Mouse (Mus musculus) heart, adult 8-10 months (tissue): Measurements from ENCODE around the gene Tapbp. TPM values are rescaled to one million over a fixed set of nuclear protein-coding genes. Genes with fewer than 3 reads are reported as not detected.

Experiments used
- DNase-seq: peaks from one replicate; pipeline ENCODE4 v3.0.0; 2022; ENCODE audit warnings: low spot score
- microRNA-seq: library from miRNA; unstranded; fragments of <30 nt; microRNA quantifications from one replicate; pipeline ENCODE4 v1.2.0, GENCODE M21; 2022
- total RNA-seq, 4 experiments: library from RNA; stranded (reverse); gene quantifications; 2 replicates each; pipeline ENCODE4 v1.2.4; 2022

Gene Tapbp
- total RNA-seq, 4 experiments from 2014 or later = 96.8 to 113 (median 105) TPM

DNA sequence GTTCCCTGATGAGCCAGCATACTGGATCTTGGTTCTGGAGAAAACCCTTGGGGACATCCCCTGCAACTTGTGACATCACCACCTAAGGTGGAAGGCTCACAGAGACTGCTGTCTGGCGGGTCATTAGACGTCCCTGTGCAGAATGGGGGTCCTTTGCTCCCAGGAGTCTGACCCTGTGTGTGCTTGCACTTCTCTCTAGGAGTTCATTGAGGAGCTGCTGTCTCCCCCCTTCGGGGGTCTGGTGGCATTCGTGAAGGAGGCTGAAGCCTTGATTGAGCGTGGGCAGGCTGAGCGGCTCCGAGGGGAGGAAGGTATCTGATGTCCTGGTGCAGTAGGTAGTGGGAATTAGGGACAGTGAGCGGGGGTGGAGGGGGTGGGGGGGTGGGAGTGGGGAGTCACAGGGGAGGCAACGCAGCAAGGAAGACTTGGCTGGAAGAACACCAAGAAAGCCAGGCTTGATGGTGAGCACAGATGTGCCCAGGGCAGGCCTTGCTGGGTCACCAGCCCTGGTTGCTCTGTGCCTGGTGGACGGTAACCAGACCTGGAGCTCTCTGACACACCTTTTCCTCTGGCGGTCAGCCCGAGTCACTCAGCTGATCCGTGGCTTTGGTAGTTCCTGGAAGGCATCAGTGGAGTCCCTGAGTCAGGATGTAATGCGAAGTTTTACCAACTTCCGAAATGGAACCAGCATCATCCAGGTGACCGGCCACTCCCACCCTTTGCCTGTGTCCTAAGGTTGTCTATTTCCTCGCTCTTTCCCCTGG, 49.6 kb downstream of the Tapbp start:
- DNase-seq = no peak

DNA sequence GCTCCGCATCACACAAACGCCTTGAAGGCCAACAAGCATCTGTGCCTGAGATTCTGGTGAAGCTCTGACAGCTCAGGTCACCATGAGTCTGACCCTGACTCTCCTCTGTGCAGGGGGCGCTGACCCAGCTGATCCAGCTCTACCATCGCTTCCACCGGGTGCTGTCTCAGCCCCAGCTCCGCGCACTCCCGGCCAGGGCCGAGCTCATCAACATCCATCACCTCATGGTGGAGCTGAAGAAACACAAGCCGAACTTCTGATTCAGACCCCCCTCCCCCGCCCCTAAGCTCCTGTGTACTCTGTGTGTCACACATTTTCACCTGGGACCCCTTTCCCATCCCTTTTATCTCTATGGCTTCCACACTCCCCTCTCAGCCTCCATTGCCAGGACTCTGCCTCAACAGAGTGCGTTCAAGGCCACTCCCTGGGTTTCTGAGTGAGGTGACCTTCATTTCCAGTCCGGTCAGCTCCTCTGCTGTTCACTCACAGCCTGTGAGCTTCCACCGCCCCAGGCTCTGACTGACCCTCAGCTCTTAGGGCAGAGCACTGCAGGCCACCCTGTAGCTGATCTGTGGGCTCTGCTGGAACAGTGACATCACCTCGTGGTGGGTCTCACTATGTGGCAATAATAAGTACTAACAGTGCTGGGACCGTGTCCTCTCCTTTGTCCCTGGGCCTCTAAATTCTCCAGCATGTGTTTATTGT, 50.3 kb downstream of the Tapbp start:
- no peak for DNase-seq

DNA sequence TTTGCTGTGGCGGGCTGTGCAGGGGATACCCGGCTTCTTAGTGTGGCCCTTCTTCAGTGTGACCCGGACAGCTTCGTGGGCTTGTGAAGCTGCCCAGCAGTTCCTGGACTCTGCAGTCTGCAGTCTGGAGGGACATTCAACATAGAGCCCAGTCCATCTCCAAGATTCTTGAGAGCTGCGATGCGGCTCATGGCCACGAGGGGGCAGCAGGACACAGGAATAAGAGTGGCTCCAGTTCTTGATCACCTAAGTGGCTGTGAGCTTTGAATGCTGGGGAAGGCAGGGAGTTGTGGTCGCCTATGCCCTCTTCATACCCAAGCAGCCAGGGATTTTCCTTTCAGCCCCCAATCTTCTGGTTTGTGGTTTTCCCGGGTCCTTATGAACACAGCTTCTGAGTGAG, 52.8 kb downstream of the Tapbp start:
- peak; percentile 77 for DNase-seq

DNA sequence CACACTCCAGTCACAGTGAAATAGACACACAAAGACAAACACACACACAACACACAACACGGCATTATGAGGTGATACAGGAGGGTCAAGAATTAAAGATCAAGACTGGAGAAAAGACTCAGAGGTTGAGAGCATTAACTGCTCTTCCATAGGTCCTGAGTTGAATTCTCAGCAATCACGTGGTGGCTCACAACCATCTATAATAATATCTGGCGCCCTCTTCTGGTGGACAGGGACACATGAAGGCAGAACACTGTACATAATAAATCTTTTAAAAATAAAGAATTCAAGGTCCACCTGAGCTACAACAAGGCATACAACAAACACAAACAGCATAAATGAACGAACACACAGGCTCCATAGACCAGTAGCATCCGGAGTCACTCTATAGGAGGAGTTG, 53.2 kb downstream of the Tapbp start:
- no peak for DNase-seq

DNA sequence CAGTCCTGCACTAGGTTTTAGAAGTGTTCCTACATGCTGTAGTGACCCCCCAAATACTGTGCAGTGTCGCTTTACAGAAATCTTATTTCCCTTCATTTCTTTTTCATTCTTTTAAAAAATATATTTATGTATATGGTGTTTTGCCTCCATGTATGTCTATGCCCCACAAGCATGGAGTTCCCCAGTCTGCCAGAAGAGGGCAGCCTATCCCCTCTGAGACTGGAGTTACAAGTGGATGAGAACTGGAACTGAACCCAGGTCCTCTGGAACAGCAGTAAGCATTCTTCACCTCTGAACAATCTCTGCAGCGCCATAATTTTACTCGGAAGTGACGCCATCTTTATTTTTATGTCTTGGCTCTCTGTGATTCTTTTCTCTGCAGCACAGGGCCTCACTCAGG, 53.7 kb downstream of the Tapbp start:
- no peak for DNase-seq

DNA sequence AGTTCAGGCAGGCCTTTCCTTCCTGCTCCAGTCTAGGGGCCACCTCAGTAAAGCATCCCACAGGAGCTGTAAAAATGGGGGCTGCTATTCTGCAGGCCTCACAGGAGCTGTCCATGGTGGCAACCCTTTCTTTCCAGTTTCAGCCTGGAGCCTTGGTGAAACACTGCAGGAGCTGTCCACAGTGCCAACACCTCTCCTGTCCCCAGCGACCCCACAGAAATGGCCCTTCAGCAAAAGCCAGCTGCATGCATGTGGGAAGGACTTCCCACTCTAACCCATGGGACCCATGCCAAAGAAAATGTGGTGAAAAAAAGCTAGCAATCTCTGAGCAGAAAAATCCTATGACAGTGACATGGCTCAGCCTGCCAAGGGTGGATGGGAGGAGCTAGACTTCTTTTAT, 57.0 kb downstream of the Tapbp start:
- DNase-seq = no peak

DNA sequence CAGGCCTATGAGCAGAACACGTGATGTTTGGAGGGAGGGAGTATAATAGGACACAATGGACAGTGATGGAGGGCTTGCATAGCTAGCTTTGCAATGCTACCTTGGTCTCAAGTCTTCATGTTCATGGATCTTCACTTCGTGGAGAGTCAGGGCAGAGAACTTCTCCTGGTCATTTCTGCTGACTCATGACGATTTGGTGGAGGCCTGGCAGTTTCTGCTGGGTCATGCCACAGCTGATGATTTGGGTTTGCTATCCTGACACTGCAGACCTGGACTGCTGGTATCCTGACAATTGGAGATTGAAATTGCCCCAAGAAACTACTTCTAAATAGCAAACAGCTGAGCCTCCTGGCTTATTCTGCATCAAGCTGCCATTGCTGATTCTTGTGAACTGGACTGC, 57.9 kb downstream of the Tapbp start:
- DNase-seq = no peak

DNA sequence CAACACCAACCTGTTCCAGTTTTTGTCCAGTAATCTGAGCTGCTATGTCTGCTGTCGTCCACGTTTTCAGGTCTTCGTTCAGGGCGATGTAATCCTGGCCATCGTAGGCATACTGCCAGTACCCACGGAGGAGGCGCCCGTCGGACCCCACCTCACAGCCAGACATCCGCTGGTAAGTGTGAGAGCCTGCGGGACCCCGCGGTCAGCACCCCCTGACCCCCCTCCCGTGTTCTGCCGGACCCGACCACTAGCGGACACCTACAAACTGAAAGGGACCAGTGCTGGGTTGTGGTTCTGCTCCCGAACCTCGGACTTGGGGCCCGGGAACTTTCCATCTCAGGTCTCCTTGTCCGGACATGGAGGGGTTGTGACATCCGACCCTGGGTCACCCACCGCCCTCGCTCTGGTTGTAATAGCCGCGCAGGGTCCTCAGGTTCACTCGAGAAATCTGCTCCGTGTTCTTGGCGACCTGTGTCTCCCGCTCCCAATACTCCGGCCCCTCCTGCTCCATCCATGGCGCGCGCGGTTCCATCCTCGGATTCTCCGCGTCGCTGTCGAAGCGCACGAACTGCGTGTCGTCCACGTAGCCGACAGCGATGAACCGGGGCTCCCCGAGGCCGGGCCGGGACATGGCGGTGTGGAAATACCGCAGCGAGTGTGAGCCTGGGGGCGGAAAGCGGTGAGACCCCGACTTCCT, 62.3 kb downstream of the Tapbp start:
- DNase-seq = no peak

DNA sequence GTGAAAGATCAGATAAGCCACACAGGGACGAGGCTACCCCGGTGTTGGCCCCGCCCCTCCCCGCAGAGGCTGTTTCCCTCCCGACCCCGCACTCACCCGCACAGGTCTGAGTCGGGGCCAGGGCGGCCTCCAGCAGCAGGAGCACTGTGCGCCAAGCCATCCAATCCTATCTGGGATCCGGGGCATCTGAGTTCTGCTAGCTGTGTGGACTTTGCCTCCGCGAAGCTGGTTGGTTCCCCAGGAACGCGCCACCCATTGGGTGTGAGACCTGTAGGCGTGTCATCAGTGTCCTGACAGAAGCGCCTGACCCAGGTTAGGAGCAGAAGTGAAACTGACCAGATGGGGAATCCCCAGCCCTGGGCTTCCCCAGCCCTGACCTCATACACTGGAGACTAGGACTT, 62.9 kb downstream of the Tapbp start:
- peak; percentile 90 for DNase-seq

Small RNA genes lying within 50 kb of the gene (microRNA-seq; reads per million reads assigned to microRNA genes)
- gene Gm27740 = not detected

Other genes starting within 250 kb of the Tapbp start
- 10 to 100 TPM; 76.0 to 96.9 (median 84.0) TPM for gene Hnrnpm, start 229.0 kb upstream of the Tapbp start, total RNA-seq
- gene March2, start 197.2 kb upstream of the Tapbp start, total RNA-seq = 100 to 1,000 TPM; 126 to 160 (median 136) TPM
- 100 to 1,000 TPM; 248 to 275 (median 267) TPM for gene Rab11b, start 155.4 kb upstream of the Tapbp start, total RNA-seq
- gene Angptl4, start 134.1 kb upstream of the Tapbp start, total RNA-seq = 1 to 10 TPM; 2.9 to 9.8 (median 8.3) TPM
- 10 to 100 TPM; 44.4 to 64.9 (median 51.3) TPM for gene Kank3, start 105.4 kb upstream of the Tapbp start, total RNA-seq
- 100 to 1,000 TPM; 691 to 822 (median 750) TPM for gene Rps28, start 91.3 kb upstream of the Tapbp start, total RNA-seq
- gene Ndufa7, start 91.3 kb upstream of the Tapbp start, total RNA-seq = 100 to 1,000 TPM; 676 to 749 (median 700) TPM
- 10 to 100 TPM; 28.9 to 33.6 (median 33.2) TPM for gene Cd320, start 72.8 kb upstream of the Tapbp start, total RNA-seq
- not detected for gene Gm7029, start 42.1 kb upstream of the Tapbp start, total RNA-seq
- gene Kifc1, start 25.2 kb upstream of the Tapbp start, total RNA-seq = 1 to 10 TPM in 1 of 4 experiments, under 1 TPM in 3; 0.31 to 1.9 (median 0.51) TPM
- not detected for gene Platr17, start 10.8 kb upstream of the Tapbp start, total RNA-seq
- 10 to 100 TPM; 11.5 to 16.2 (median 13.7) TPM for gene Daxx, start 6.5 kb upstream of the Tapbp start, total RNA-seq
- gene Zbtb22, start within 50 bp of the Tapbp start, total RNA-seq = 10 to 100 TPM; 18.1 to 21.0 (median 19.3) TPM
- 10 to 100 TPM; 29.8 to 35.1 (median 34.1) TPM for gene Rgl2, start 13.6 kb downstream of the Tapbp start, total RNA-seq
- gene Pfdn6, start 24.4 kb downstream of the Tapbp start, total RNA-seq = 10 to 100 TPM; 62.7 to 82.9 (median 71.1) TPM
- gene Wdr46, start 24.8 kb downstream of the Tapbp start, total RNA-seq = 10 to 100 TPM; 10.1 to 12.8 (median 11.6) TPM
- gene B3galt4, start 35.6 kb downstream of the Tapbp start, total RNA-seq = 1 to 10 TPM in 3 of 4 experiments, under 1 TPM in 1; 0.89 to 2.6 (median 1.6) TPM
- gene Vps52, start 39.9 kb downstream of the Tapbp start, total RNA-seq = 10 to 100 TPM; 35.6 to 45.0 (median 41.6) TPM
- 100 to 1,000 TPM; 373 to 430 (median 408) TPM for gene Rps18, start 40.1 kb downstream of the Tapbp start, total RNA-seq
- gene H2-K1, start 84.4 kb downstream of the Tapbp start, total RNA-seq = 100 to 1,000 TPM; 111 to 163 (median 123) TPM
- 10 to 100 TPM; 11.9 to 18.1 (median 14.1) TPM for gene Ring1, start 108.8 kb downstream of the Tapbp start, total RNA-seq
- gene H2-Ke6, start 112.2 kb downstream of the Tapbp start, total RNA-seq = 100 to 1,000 TPM; 134 to 149 (median 137) TPM
- gene Slc39a7, start 115.8 kb downstream of the Tapbp start, total RNA-seq = 10 to 100 TPM; 64.1 to 79.1 (median 73.2) TPM
- gene Rxrb, start 115.9 kb downstream of the Tapbp start, total RNA-seq = 10 to 100 TPM; 33.4 to 46.3 (median 42.3) TPM
- 1 to 10 TPM in 3 of 4 experiments, under 1 TPM in 1; 0.87 to 1.3 (median 1.2) TPM for gene Col11a2, start 123.5 kb downstream of the Tapbp start, total RNA-seq
- gene H2-Oa, start 176.4 kb downstream of the Tapbp start, total RNA-seq = under 1 TPM in 2 of 4 experiments, not detected in 2; 0.25 to 0.28 TPM
- 1 to 10 TPM; 2.2 to 3.9 (median 3.7) TPM for gene H2-DMa, start 203.6 kb downstream of the Tapbp start, total RNA-seq
- 10 to 100 TPM; 61.0 to 75.7 (median 69.8) TPM for gene Brd2, start 206.7 kb downstream of the Tapbp start, total RNA-seq
- gene H2-DMb2, start 227.4 kb downstream of the Tapbp start, total RNA-seq = 1 to 10 TPM in 2 of 4 experiments, under 1 TPM in 2; 0.65 to 1.1 (median 0.97) TPM
- 1 to 10 TPM; 1.8 to 3.0 (median 2.4) TPM for gene H2-DMb1, start 237.2 kb downstream of the Tapbp start, total RNA-seq